Mouse (Mus musculus): Measurements from ENCODE around the gene Syndig1l.
A peak's percentile ranks its signal among the peaks of the same experiment; 100 is the strongest.

Gene Syndig1l

GRCm38 (mm10) chr12:84698319-84699081, at the start of gene Syndig1l:
TSS of gene Syndig1l (minus strand) at chr12:84698831.
- Histone ChIP-seq H3K36me3 (ENCODE audit: control insufficient read depth, insufficient read depth, low read length, poor library complexity, severe bottlenecking) (no peaks in the 10 kb centered on the region), H3K27me3 (ENCODE audit: control insufficient read depth, insufficient read depth, low read length, poor library complexity, severe bottlenecking) (peaks cover 2% of the 10 kb centered on the region; the same call in 1 of the 2 replicates)
- peak; percentile 69 for DNase-seq (ENCODE audit: low read depth, low spot score)

- DNase-seq (ENCODE audit: low read depth, low spot score): no peak
- Histone ChIP-seq H3K36me3 (ENCODE audit: control insufficient read depth, insufficient read depth, low read length, poor library complexity, severe bottlenecking) (no peaks in the 10 kb centered on the region), H3K27me3 (ENCODE audit: control insufficient read depth, insufficient read depth, low read length, poor library complexity, severe bottlenecking) (no peaks in the 10 kb centered on the region)
These were observed 49.5 kb upstream of the Syndig1l start for GRCm38 (mm10) chr12:84748134-84748533.

DNA sequence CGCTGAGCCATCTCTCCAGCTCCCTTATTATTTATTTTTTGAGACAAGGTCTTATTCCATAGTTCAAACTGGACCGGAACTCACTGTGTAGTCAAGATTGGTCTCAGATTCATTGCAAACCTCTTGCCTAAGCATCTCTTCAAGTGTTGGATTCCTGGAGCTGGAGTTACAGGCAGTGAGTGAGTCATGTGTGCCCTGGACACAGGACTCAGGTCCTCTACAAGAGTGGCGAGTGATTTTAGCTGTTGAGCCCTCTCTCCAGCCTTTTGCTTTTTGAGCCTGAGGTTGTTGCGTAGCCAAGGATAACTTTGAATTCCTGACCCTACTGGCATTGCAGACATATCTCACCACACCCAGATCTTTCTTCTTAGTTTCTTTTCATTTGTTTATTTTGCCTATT, 47.1 kb upstream of the Syndig1l start:
- Histone ChIP-seq H3K27me3 (ENCODE audit: control insufficient read depth, insufficient read depth, low read length, poor library complexity, severe bottlenecking) (no peaks in the 10 kb centered on the region), H3K36me3 (ENCODE audit: control insufficient read depth, insufficient read depth, low read length, poor library complexity, severe bottlenecking) (no peaks in the 10 kb centered on the region)
- no peak for DNase-seq (ENCODE audit: low read depth, low spot score)

GRCm38 (mm10) chr12:84743496-84743895, 44.9 kb upstream of the Syndig1l start:
- no peaks in the 10 kb centered on the region for H3K27me3 ChIP-seq (ENCODE audit: control insufficient read depth, insufficient read depth, low read length, poor library complexity, severe bottlenecking)
- H3K36me3 ChIP-seq (ENCODE audit: control insufficient read depth, insufficient read depth, low read length, poor library complexity, severe bottlenecking): no peaks in the 10 kb centered on the region
- no peak for DNase-seq (ENCODE audit: low read depth, low spot score)

GRCm38 (mm10) chr12:84733366-84733765, 34.7 kb upstream of the Syndig1l start:
- Histone ChIP-seq H3K36me3 (ENCODE audit: control insufficient read depth, insufficient read depth, low read length, poor library complexity, severe bottlenecking) (no peaks in the 10 kb centered on the region), H3K27me3 (ENCODE audit: control insufficient read depth, insufficient read depth, low read length, poor library complexity, severe bottlenecking) (no peaks in the 10 kb centered on the region)
- no peak for DNase-seq (ENCODE audit: low read depth, low spot score)

DNA sequence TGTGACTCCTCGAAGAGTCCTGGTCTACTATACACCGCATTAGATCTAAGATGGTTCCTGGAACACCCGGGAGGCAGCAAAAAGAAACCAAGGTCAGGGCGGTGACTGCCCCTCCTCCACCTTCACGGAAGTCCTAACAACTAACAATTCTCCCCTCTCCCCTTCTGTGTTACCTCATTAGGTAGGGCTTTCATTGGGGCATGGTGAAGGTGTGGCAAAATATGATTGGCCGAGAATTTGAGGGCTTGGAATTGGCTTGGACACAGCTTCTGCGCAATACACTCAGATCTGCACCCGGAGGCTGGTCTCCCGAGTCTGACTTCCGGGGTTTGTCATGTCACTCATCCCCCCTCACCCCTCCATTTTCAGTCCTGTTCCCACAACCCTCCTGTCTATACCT, 29.8 kb upstream of the Syndig1l start:
- no peak for DNase-seq (ENCODE audit: low read depth, low spot score)
- Histone ChIP-seq H3K27me3 (ENCODE audit: control insufficient read depth, insufficient read depth, low read length, poor library complexity, severe bottlenecking) (no peaks in the 10 kb centered on the region), H3K36me3 (ENCODE audit: control insufficient read depth, insufficient read depth, low read length, poor library complexity, severe bottlenecking) (no peaks in the 10 kb centered on the region)

- Histone ChIP-seq H3K36me3 (ENCODE audit: control insufficient read depth, insufficient read depth, low read length, poor library complexity, severe bottlenecking) (no peaks in the 10 kb centered on the region), H3K27me3 (ENCODE audit: control insufficient read depth, insufficient read depth, low read length, poor library complexity, severe bottlenecking) (no peaks in the 10 kb centered on the region)
- DNase-seq (ENCODE audit: low read depth, low spot score): no peak
These were observed 28.8 kb upstream of the Syndig1l start for GRCm38 (mm10) chr12:84727434-84727833.

DNA sequence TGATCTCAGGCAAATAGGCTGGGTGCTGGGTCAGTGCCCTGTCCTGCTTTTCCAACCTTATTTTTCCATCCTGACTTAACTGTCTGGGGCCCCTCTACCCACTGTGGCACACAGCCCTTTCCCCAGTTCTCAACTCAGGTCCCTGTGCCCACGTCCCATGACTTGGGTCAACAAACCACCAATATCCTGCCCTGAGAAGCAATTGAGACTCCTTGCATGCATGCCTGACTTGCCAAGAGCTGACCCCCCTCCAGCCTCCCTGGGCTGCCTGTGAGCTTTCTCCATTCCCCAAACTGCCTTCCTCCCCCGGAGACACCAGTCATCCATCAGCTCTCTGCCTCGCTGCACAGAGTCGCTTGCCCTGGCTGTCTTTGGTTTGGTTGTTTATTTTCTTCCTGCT, 28.4 kb upstream of the Syndig1l start:
- Histone ChIP-seq H3K36me3 (ENCODE audit: control insufficient read depth, insufficient read depth, low read length, poor library complexity, severe bottlenecking) (no peaks in the 10 kb centered on the region), H3K27me3 (ENCODE audit: control insufficient read depth, insufficient read depth, low read length, poor library complexity, severe bottlenecking) (no peaks in the 10 kb centered on the region)
- no peak for DNase-seq (ENCODE audit: low read depth, low spot score)

- no peak for DNase-seq (ENCODE audit: low read depth, low spot score)
- Histone ChIP-seq H3K27me3 (ENCODE audit: control insufficient read depth, insufficient read depth, low read length, poor library complexity, severe bottlenecking) (no peaks in the 10 kb centered on the region), H3K36me3 (ENCODE audit: control insufficient read depth, insufficient read depth, low read length, poor library complexity, severe bottlenecking) (no peaks in the 10 kb centered on the region)
These were observed 27.8 kb upstream of the Syndig1l start for GRCm38 (mm10) chr12:84726391-84726790.

- no peak for DNase-seq (ENCODE audit: low read depth, low spot score)
- H3K27me3 ChIP-seq (ENCODE audit: control insufficient read depth, insufficient read depth, low read length, poor library complexity, severe bottlenecking): no peaks in the 10 kb centered on the region
- no peaks in the 10 kb centered on the region for H3K36me3 ChIP-seq (ENCODE audit: control insufficient read depth, insufficient read depth, low read length, poor library complexity, severe bottlenecking)
These were observed 20.0 kb upstream of the Syndig1l start for GRCm38 (mm10) chr12:84718462-84719244.

GRCm38 (mm10) chr12:84714578-84714977, 15.9 kb upstream of the Syndig1l start:
- no peak for DNase-seq (ENCODE audit: low read depth, low spot score)
- Histone ChIP-seq H3K27me3 (ENCODE audit: control insufficient read depth, insufficient read depth, low read length, poor library complexity, severe bottlenecking) (no peaks in the 10 kb centered on the region), H3K36me3 (ENCODE audit: control insufficient read depth, insufficient read depth, low read length, poor library complexity, severe bottlenecking) (no peaks in the 10 kb centered on the region)

GRCm38 (mm10) chr12:84709842-84710439, 11.3 kb upstream of the Syndig1l start:
- no peaks in the 10 kb centered on the region for H3K27me3 ChIP-seq (ENCODE audit: control insufficient read depth, insufficient read depth, low read length, poor library complexity, severe bottlenecking)
- no peaks in the 10 kb centered on the region for H3K36me3 ChIP-seq (ENCODE audit: control insufficient read depth, insufficient read depth, low read length, poor library complexity, severe bottlenecking)
- no peak for DNase-seq (ENCODE audit: low read depth, low spot score)

DNA sequence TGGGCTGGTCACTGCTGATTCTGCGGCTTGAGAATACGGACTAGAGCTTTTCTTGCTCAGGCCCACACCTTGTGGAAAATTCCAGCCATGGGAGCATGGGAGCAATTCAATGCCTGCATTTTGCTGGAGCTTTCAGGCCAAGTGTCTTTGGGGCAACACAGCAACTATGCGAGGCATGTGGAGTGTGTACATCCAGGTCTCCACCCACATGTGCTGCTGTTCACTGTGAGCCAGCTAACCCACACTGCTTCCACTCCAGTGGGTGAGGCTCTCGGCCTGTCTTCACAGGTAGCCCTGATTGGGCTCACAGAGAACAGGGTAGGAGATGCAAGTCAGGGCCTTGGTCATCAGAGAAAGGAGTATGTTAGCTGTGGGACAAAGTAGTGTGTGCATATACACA, 9.2 kb upstream of the Syndig1l start:
- H3K27me3 ChIP-seq (ENCODE audit: control insufficient read depth, insufficient read depth, low read length, poor library complexity, severe bottlenecking): no peaks in the 10 kb centered on the region

GRCm38 (mm10) chr12:84706886-84707285, 8.3 kb upstream of the Syndig1l start:
- DNase-seq (ENCODE audit: low read depth, low spot score): no peak
- no peaks in the 10 kb centered on the region; the same call in 1 of the 2 replicates for H3K27me3 ChIP-seq (ENCODE audit: control insufficient read depth, insufficient read depth, low read length, poor library complexity, severe bottlenecking)

More for the DNA sequence above, 9.2 kb upstream of the Syndig1l start:
- no peaks in the 10 kb centered on the region for H3K36me3 ChIP-seq (ENCODE audit: control insufficient read depth, insufficient read depth, low read length, poor library complexity, severe bottlenecking)
- DNase-seq (ENCODE audit: low read depth, low spot score): no peak

GRCm38 (mm10) chr12:84702586-84702985, 4.0 kb upstream of the Syndig1l start:
- H3K36me3 ChIP-seq (ENCODE audit: control insufficient read depth, insufficient read depth, low read length, poor library complexity, severe bottlenecking): no peaks in the 10 kb centered on the region
- H3K27me3 ChIP-seq (ENCODE audit: control insufficient read depth, insufficient read depth, low read length, poor library complexity, severe bottlenecking): peaks cover 2% of the 10 kb centered on the region; the same call in 1 of the 2 replicates
- no peak for DNase-seq (ENCODE audit: low read depth, low spot score)

More at GRCm38 (mm10) chr12:84706886-84707285, 8.3 kb upstream of the Syndig1l start:
- no peaks in the 10 kb centered on the region for H3K36me3 ChIP-seq (ENCODE audit: control insufficient read depth, insufficient read depth, low read length, poor library complexity, severe bottlenecking)

Data from splenic B cell, adult 2 months (primary cell).